Mouse (Mus musculus) thymus, adult 2 months (tissue): ENCODE results near the gene Prokr1.

Source experiments
- CTCF ChIP-seq: fragments of 200-500 bp; IDR thresholded peaks from 2 replicates; pipeline ENCODE4 v1.5.1; 2012; ENCODE audit warnings: mild to moderate bottlenecking, control low read depth, low read length, moderate library complexity, borderline replicate concordance; ENCODE audit not compliant: control insufficient read depth, poor library complexity, insufficient read depth; ENCODE audit errors: extremely low read depth
- POLR2A ChIP-seq: fragments of 200-500 bp; IDR thresholded peaks from 2 replicates; pipeline ENCODE4 v1.6.1; 2012; ENCODE audit warnings: mild to moderate bottlenecking, low read length, control low read depth, moderate library complexity; ENCODE audit not compliant: control insufficient read depth, poor library complexity, insufficient read depth; ENCODE audit errors: extremely low read depth

GRCm38 (mm10) chr6:87597116-87597833 is 6.7 kb upstream of the Prokr1 start:
- TF ChIP-seq CTCF (no peak), POLR2A (no peak)
